Mouse (Mus musculus) retina, embryonic 14.5 days (tissue): ENCODE measurements at regions not wholly inside any gene's neighbourhood (a gene's known extent, or its start where the extent isn't known, plus 50 kb on each side); places are given as distances from the start of the nearest gene placed in this dataset.
A peak's percentile ranks its signal among the peaks of the same experiment; 100 is the strongest.

Source experiments
- DNase-seq: peaks from one replicate; pipeline ENCODE4 v3.0.0-alpha.2; 2015; ENCODE audit warnings: low spot score

- no peak for DNase-seq
Observed at GRCm38 (mm10) chr16:5538836-5539510, 283.2 kb upstream of the Eef2kmt start.

GRCm38 (mm10) chr16:5537286-5538204, 281.8 kb upstream of the Eef2kmt start:
- peak; percentile 71 for DNase-seq

GRCm38 (mm10) chr16:5536515-5536972, 280.8 kb upstream of the Eef2kmt start:
- DNase-seq = peak; percentile 46

- DNase-seq = no peak
Observed at GRCm38 (mm10) chr16:5535414-5535813, 279.6 kb upstream of the Eef2kmt start.

- peak; percentile 53 for DNase-seq
Observed at GRCm38 (mm10) chr16:5534862-5535261, 279.1 kb upstream of the Eef2kmt start.

GRCm38 (mm10) chr16:5534385-5534784, 278.6 kb upstream of the Eef2kmt start:
- no peak for DNase-seq

- DNase-seq = no peak
Observed at GRCm38 (mm10) chr16:5532281-5532680, 276.5 kb upstream of the Eef2kmt start.

- DNase-seq = no peak
Observed at GRCm38 (mm10) chr16:5529823-5530222, 274.0 kb upstream of the Eef2kmt start.

GRCm38 (mm10) chr16:5527936-5528335, 272.2 kb upstream of the Eef2kmt start:
- DNase-seq = no peak

GRCm38 (mm10) chr16:5524375-5524774, 268.6 kb upstream of the Eef2kmt start:
- DNase-seq = no peak

- DNase-seq = no peak
Observed at GRCm38 (mm10) chr16:5523402-5524021, 267.7 kb upstream of the Eef2kmt start.

GRCm38 (mm10) chr16:5517746-5518145, 262.0 kb upstream of the Eef2kmt start:
- no peak for DNase-seq

- no peak for DNase-seq
Observed at GRCm38 (mm10) chr16:5515867-5516266, 260.1 kb upstream of the Eef2kmt start.

GRCm38 (mm10) chr16:5507261-5507660, 251.5 kb upstream of the Eef2kmt start:
- DNase-seq = peak; percentile 47

- no peak for DNase-seq
Observed at GRCm38 (mm10) chr16:5501961-5502360, 246.2 kb upstream of the Eef2kmt start.

- peak; percentile 77 for DNase-seq
Observed at GRCm38 (mm10) chr16:5496051-5496685, 240.4 kb upstream of the Eef2kmt start.

GRCm38 (mm10) chr16:5493352-5493751, 237.6 kb upstream of the Eef2kmt start:
- no peak for DNase-seq

GRCm38 (mm10) chr16:5487259-5487658, 231.5 kb upstream of the Eef2kmt start:
- DNase-seq = no peak

- no peak for DNase-seq
Observed at GRCm38 (mm10) chr16:5483337-5483736, 227.6 kb upstream of the Eef2kmt start.

- DNase-seq = no peak
Observed at GRCm38 (mm10) chr16:5480148-5480547, 224.4 kb upstream of the Eef2kmt start.

- no peak for DNase-seq
Observed at GRCm38 (mm10) chr16:5478970-5479369, 223.2 kb upstream of the Eef2kmt start.

GRCm38 (mm10) chr16:5471321-5471720, 215.5 kb upstream of the Eef2kmt start:
- DNase-seq = peak; percentile 80
